Mouse (Mus musculus) stomach, embryonic 14.5 days (tissue): ENCODE results near the gene Vav2. TPM values are rescaled to one million over a fixed set of nuclear protein-coding genes. Genes with fewer than 3 reads are reported as not detected.

ENCODE experiments used
- ATAC-seq: fragments of 200-750 bp; cut with Nextera tagmentation; 2 replicates; pipeline ENCODE4 v1.8.0; 2017; ENCODE audit warnings: low read depth, moderate TSS enrichment; ENCODE audit not compliant: insufficient number of reproducible peaks, insufficient read depth, low FRiP score
- H3K27ac ChIP-seq: fragments of 300-500 bp; sonication (generic); 2 replicates; pipeline ENCODE4 v1.5.1; 2014; ENCODE audit warnings: mild to moderate bottlenecking, low read length, moderate library complexity, mixed read lengths
- H3K27me3 ChIP-seq: fragments of 300-500 bp; sonication (generic); 2 replicates; pipeline ENCODE4 v1.6.1; 2014; ENCODE audit warnings: low read length, control low read depth, mixed read lengths; ENCODE audit not compliant: control insufficient read depth, insufficient read depth
- H3K36me3 ChIP-seq: fragments of 300-500 bp; sonication (generic); 2 replicates; pipeline ENCODE4 v1.6.1; 2014; ENCODE audit warnings: mild to moderate bottlenecking, control low read depth, low read length, moderate library complexity, mixed read lengths; ENCODE audit not compliant: control insufficient read depth, insufficient read depth
- H3K4me1 ChIP-seq: fragments of 300-500 bp; sonication (generic); 2 replicates; pipeline ENCODE4 v1.6.1; 2014; ENCODE audit warnings: low read length, control low read depth, mixed read lengths; ENCODE audit not compliant: control insufficient read depth, insufficient read depth
- H3K4me2 ChIP-seq: fragments of 300-500 bp; sonication (generic); replicated peaks from 2 replicates; pipeline ENCODE4 v1.6.1; 2014; ENCODE audit warnings: low read depth, low read length, control low read depth
- H3K4me3 ChIP-seq: fragments of 300-500 bp; sonication (generic); 2 replicates; pipeline ENCODE4 v1.5.1; 2014; ENCODE audit warnings: low read depth, low read length, control low read depth
- H3K9ac ChIP-seq: fragments of 300-500 bp; sonication (generic); replicated peaks from 2 replicates; pipeline ENCODE4 v1.6.1; 2014; ENCODE audit warnings: low read depth, mild to moderate bottlenecking, control low read depth, low read length, moderate library complexity, mixed read lengths
- H3K9me3 ChIP-seq: fragments of 300-500 bp; sonication (generic); 2 replicates; pipeline ENCODE4 v1.6.1; 2016; ENCODE audit warnings: low read depth, low read length, control low read depth; ENCODE audit not compliant: control insufficient read depth
- WGBS: fragments of 180-500 bp; shearing (Covaris S2); extraction: QIAGEN DNeasy Blood & Tissue Kit; methylation state at CpG from one replicate; pipeline ENCODE4 v1.1.7; 2014; 5-methylcytosine and 5-hydroxymethylcytosine counted together
- polyA plus RNA-seq: library from polyadenylated mRNA; unstranded; fragments of >200 nt; fragmentation: Nextera tagmentation; extraction: Ambion mirVana; gene quantifications from 2 replicates; pipeline ENCODE4 v1.2.1, GENCODE M21; 2014

The Vav2 gene
- polyA plus RNA-seq, 1 experiment from 2014 or later, result 7.6 TPM

GRCm38 (mm10) chr2:27377876-27378275, 49.0 kb downstream of the Vav2 start:
- Histone ChIP-seq H3K9me3 (no peaks in the 10 kb centered on the region), H3K27me3 (no peaks in the 10 kb centered on the region), H3K4me2 (no peak overlapping the region), H3K4me3 (no peak overlapping the region), H3K9ac (no peak overlapping the region), H3K36me3 (no peaks in the 10 kb centered on the region), H3K27ac (no peak overlapping the region), H3K4me1 (peaks cover 24% of the 10 kb centered on the region)
- WGBS, result 24% methylated on average over 4 of the region's 4 CpGs
- no peak for ATAC-seq

- H3K4me3 ChIP-seq, result no peak overlapping the region
- no peaks in the 10 kb centered on the region for H3K27me3 ChIP-seq
- no peak for ATAC-seq
- WGBS, result 59% methylated on average over 8 of the region's 8 CpGs
- H3K9ac ChIP-seq, result no peak overlapping the region
- H3K4me1 ChIP-seq, result peaks cover 24% of the 10 kb centered on the region
- H3K4me2 ChIP-seq, result no peak overlapping the region
- no peaks in the 10 kb centered on the region for H3K9me3 ChIP-seq
- no peaks in the 10 kb centered on the region for H3K36me3 ChIP-seq
- no peak overlapping the region for H3K27ac ChIP-seq
Measured at GRCm38 (mm10) chr2:27377164-27377563, 49.7 kb downstream of the Vav2 start.

GRCm38 (mm10) chr2:27375141-27375540, 51.7 kb downstream of the Vav2 start:
- 53% methylated on average over 3 of the region's 3 CpGs for WGBS
- H3K9me3 ChIP-seq, result no peaks in the 10 kb centered on the region
- H3K4me3 ChIP-seq, result no peak overlapping the region
- ATAC-seq, result no peak
- H3K9ac ChIP-seq, result no peak overlapping the region
- H3K27me3 ChIP-seq, result no peaks in the 10 kb centered on the region
- no peaks in the 10 kb centered on the region for H3K36me3 ChIP-seq
- H3K4me1 ChIP-seq, result peaks cover 24% of the 10 kb centered on the region
- no peak overlapping the region for H3K4me2 ChIP-seq
- no peak overlapping the region for H3K27ac ChIP-seq

- peaks cover 18% of the 10 kb centered on the region for H3K4me1 ChIP-seq
- no peaks in the 10 kb centered on the region for H3K27me3 ChIP-seq
- WGBS, result 25% methylated on average over 12 of the region's 12 CpGs
- H3K4me3 ChIP-seq, result no peak overlapping the region
- H3K36me3 ChIP-seq, result no peaks in the 10 kb centered on the region
- H3K9me3 ChIP-seq, result no peaks in the 10 kb centered on the region
- no peak overlapping the region for H3K4me2 ChIP-seq
- no peak overlapping the region for H3K9ac ChIP-seq
- no peak for ATAC-seq
- no peak overlapping the region for H3K27ac ChIP-seq
Measured at GRCm38 (mm10) chr2:27373349-27373748, 53.5 kb downstream of the Vav2 start.

GRCm38 (mm10) chr2:27371450-27371849, 55.4 kb downstream of the Vav2 start:
- WGBS, result 88% methylated on average over 2 of the region's 2 CpGs
- no peaks in the 10 kb centered on the region for H3K27me3 ChIP-seq
- H3K4me1 ChIP-seq, result 0 out of 2 replicates have a peak, but pooled peaks cover 7% of the 10 kb centered on the region
- no peak overlapping the region for H3K4me2 ChIP-seq
- no peak overlapping the region for H3K27ac ChIP-seq
- no peak overlapping the region for H3K4me3 ChIP-seq
- H3K9ac ChIP-seq, result no peak overlapping the region
- H3K36me3 ChIP-seq, result no peaks in the 10 kb centered on the region
- ATAC-seq, result no peak
- H3K9me3 ChIP-seq, result no peaks in the 10 kb centered on the region

GRCm38 (mm10) chr2:27368980-27369379, 57.9 kb downstream of the Vav2 start:
- H3K27me3 ChIP-seq, result no peaks in the 10 kb centered on the region
- H3K9me3 ChIP-seq, result no peaks in the 10 kb centered on the region
- no peak overlapping the region for H3K4me2 ChIP-seq
- no peaks in the 10 kb centered on the region for H3K36me3 ChIP-seq
- no peak overlapping the region for H3K4me3 ChIP-seq
- H3K9ac ChIP-seq, result no peak overlapping the region
- WGBS, result 88% methylated on average over 8 of the region's 8 CpGs
- no peak overlapping the region for H3K27ac ChIP-seq
- H3K4me1 ChIP-seq, result 0 out of 2 replicates have a peak, but pooled peaks cover 7% of the 10 kb centered on the region
- ATAC-seq, result no peak

- H3K9ac ChIP-seq, result no peak overlapping the region
- no peaks in the 10 kb centered on the region for H3K4me1 ChIP-seq
- ATAC-seq, result no peak
- 65% methylated on average over 4 of the region's 4 CpGs for WGBS
- no peaks in the 10 kb centered on the region for H3K27me3 ChIP-seq
- H3K4me2 ChIP-seq, result no peak overlapping the region
- H3K27ac ChIP-seq, result no peak overlapping the region
- H3K4me3 ChIP-seq, result no peak overlapping the region
- no peaks in the 10 kb centered on the region for H3K36me3 ChIP-seq
- no peaks in the 10 kb centered on the region for H3K9me3 ChIP-seq
Measured at GRCm38 (mm10) chr2:27365296-27365695, 61.5 kb downstream of the Vav2 start.

- Histone ChIP-seq H3K9ac (no peak overlapping the region), H3K9me3 (no peaks in the 10 kb centered on the region), H3K27ac (no peak overlapping the region), H3K4me2 (no peak overlapping the region), H3K36me3 (no peaks in the 10 kb centered on the region), H3K4me3 (no peak overlapping the region), H3K27me3 (no peaks in the 10 kb centered on the region), H3K4me1 (no peaks in the 10 kb centered on the region)
- 20% methylated on average over 5 of the region's 5 CpGs for WGBS
- no peak for ATAC-seq
Measured at GRCm38 (mm10) chr2:27361786-27362185, 65.0 kb downstream of the Vav2 start.

DNA sequence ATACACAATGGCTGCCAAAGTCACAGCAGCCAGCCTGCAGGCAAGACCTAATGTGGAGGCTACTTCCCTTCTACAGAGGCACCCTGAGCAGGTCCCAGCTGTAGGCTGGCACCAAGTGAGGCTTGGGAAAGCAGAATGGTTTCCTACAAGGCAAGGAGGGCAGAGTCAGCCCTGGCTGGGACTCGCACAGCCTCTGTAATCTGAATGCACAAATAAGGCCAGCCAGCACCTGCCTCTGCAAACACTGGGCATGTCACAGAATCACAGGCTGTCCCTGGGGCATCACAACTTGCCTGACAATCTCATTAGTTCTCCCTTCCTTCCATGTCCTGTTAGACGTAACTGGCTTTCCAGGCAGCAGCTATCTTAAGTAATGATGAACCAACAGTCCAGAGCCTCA, 68.4 kb downstream of the Vav2 start:
- no peaks in the 10 kb centered on the region for H3K27me3 ChIP-seq
- H3K9me3 ChIP-seq, result no peaks in the 10 kb centered on the region
- H3K36me3 ChIP-seq, result no peaks in the 10 kb centered on the region
- no peak overlapping the region for H3K4me3 ChIP-seq
- H3K9ac ChIP-seq, result no peak overlapping the region
- 64% methylated on average over 2 of the region's 2 CpGs for WGBS
- H3K4me1 ChIP-seq, result no peaks in the 10 kb centered on the region
- H3K4me2 ChIP-seq, result no peak overlapping the region
- ATAC-seq, result no peak
- no peak overlapping the region for H3K27ac ChIP-seq
